Mouse (Mus musculus) spleen, adult 12 weeks (tissue): ENCODE results near the gene Dact2.

Experiments
- DNase-seq: peaks from one replicate; pipeline ENCODE4 v3.0.0; 2022; ENCODE audit warnings: low spot score

The Dact2 gene

GRCm38 (mm10) chr17:14212796-14213195 lies 8.7 kb upstream of the Dact2 start:
- DNase-seq: no peak

- no peak for DNase-seq
Measured at GRCm38 (mm10) chr17:14207093-14207561, 3.0 kb upstream of the Dact2 start.

- DNase-seq: no peak
Measured at GRCm38 (mm10) chr17:14206062-14206461, 2.0 kb upstream of the Dact2 start.

- DNase-seq: no peak
Measured at GRCm38 (mm10) chr17:14205236-14205635, 1.1 kb upstream of the Dact2 start.

GRCm38 (mm10) chr17:14203121-14203941 lies 773 bp downstream of the Dact2 start:
- DNase-seq: no peak

- DNase-seq: no peak
Measured at GRCm38 (mm10) chr17:14202291-14203030, 1.6 kb downstream of the Dact2 start.

- DNase-seq: no peak
Measured at GRCm38 (mm10) chr17:14201281-14201787, 2.8 kb downstream of the Dact2 start.

- no peak for DNase-seq
Measured at GRCm38 (mm10) chr17:14200206-14200605, 3.9 kb downstream of the Dact2 start.

GRCm38 (mm10) chr17:14199621-14200020 lies 4.5 kb downstream of the Dact2 start:
- DNase-seq: no peak

- no peak for DNase-seq
Measured at GRCm38 (mm10) chr17:14192924-14193323, 11.2 kb downstream of the Dact2 start.

GRCm38 (mm10) chr17:14192432-14192831 lies 11.7 kb downstream of the Dact2 start:
- no peak for DNase-seq

GRCm38 (mm10) chr17:14188455-14188854 lies 15.6 kb downstream of the Dact2 start:
- no peak for DNase-seq

GRCm38 (mm10) chr17:14187096-14187495 lies 17.0 kb downstream of the Dact2 start:
- no peak for DNase-seq

GRCm38 (mm10) chr17:14186176-14186575 lies 17.9 kb downstream of the Dact2 start:
- DNase-seq: no peak

- DNase-seq: no peak
Measured at GRCm38 (mm10) chr17:14184192-14184814, 19.8 kb downstream of the Dact2 start.

- DNase-seq: no peak
Measured at GRCm38 (mm10) chr17:14183717-14184116, 20.4 kb downstream of the Dact2 start.

GRCm38 (mm10) chr17:14182860-14183259 lies 21.2 kb downstream of the Dact2 start:
- DNase-seq: no peak

GRCm38 (mm10) chr17:14178911-14179310 lies 25.2 kb downstream of the Dact2 start:
- no peak for DNase-seq

GRCm38 (mm10) chr17:14178475-14178874 lies 25.6 kb downstream of the Dact2 start:
- DNase-seq: no peak

GRCm38 (mm10) chr17:14178049-14178448 lies 26.1 kb downstream of the Dact2 start:
- DNase-seq: no peak

GRCm38 (mm10) chr17:14177018-14177417 lies 27.1 kb downstream of the Dact2 start:
- no peak for DNase-seq

- DNase-seq: no peak
Measured at GRCm38 (mm10) chr17:14175704-14176103, 28.4 kb downstream of the Dact2 start.
